Mouse (Mus musculus) left cerebral cortex, postnatal 36 days (tissue): ENCODE measurements around the gene Hexdc. TPM values are rescaled to one million over a fixed set of nuclear protein-coding genes. Genes with fewer than 3 reads are reported as not detected.

Source experiments
- total RNA-seq, 2 experiments: library from RNA; stranded (reverse); gene quantifications; 2 replicates each; pipeline ENCODE4 v1.2.3; 2021

The Hexdc gene
- total RNA-seq, 2 experiments from 2014 or later = 24.5 to 28.6 TPM

Other genes starting within 250 kb of the Hexdc start
- gene Csnk1d, start 213.1 kb upstream of the Hexdc start, total RNA-seq = 100 to 1,000 TPM; 113 to 115 TPM
- 1 to 10 TPM; 2.1 TPM for gene Cd7, start 165.0 kb upstream of the Hexdc start, total RNA-seq
- not detected for gene Sectm1b, start 140.9 kb upstream of the Hexdc start, total RNA-seq
- gene Sectm1a, start 123.2 kb upstream of the Hexdc start, total RNA-seq = not detected
- not detected for gene Tex19.2, start 85.8 kb upstream of the Hexdc start, total RNA-seq
- gene Tex19.1, start 58.3 kb upstream of the Hexdc start, total RNA-seq = not detected
- gene Uts2r, start 44.2 kb upstream of the Hexdc start, total RNA-seq = not detected
- gene Ogfod3, start 278 bp downstream of the Hexdc start, total RNA-seq = 1 to 10 TPM; 7.9 to 8.0 TPM
- gene Cybc1, start 24.9 kb downstream of the Hexdc start, total RNA-seq = 10 to 100 TPM; 20.4 to 27.7 TPM
- 10 to 100 TPM; 48.1 to 62.7 TPM for gene Narf, start 32.8 kb downstream of the Hexdc start, total RNA-seq
- gene Foxk2, start 55.6 kb downstream of the Hexdc start, total RNA-seq = 10 to 100 TPM; 85.1 to 89.9 TPM
- gene Wdr45b, start 150.0 kb downstream of the Hexdc start, total RNA-seq = 10 to 100 TPM; 60.4 to 62.2 TPM
- gene Rab40b, start 183.8 kb downstream of the Hexdc start, total RNA-seq = 10 to 100 TPM; 48.5 to 51.5 TPM
- gene Fn3krp, start 217.0 kb downstream of the Hexdc start, total RNA-seq = 10 to 100 TPM; 45.3 to 50.6 TPM
- 10 to 100 TPM; 54.4 to 54.6 TPM for gene Fn3k, start 230.5 kb downstream of the Hexdc start, total RNA-seq
- gene Tbcd, start 247.5 kb downstream of the Hexdc start, total RNA-seq = 10 to 100 TPM; 39.5 to 40.5 TPM